Mouse (Mus musculus) bone marrow macrophage, adult 2 months (primary cell): ENCODE results near the gene Gm7138.
"Not testable (repeated sequence)": the region's sequence is repeated elsewhere in the genome, so short reads cannot be mapped to it uniquely, and the experiment has no call there.

ENCODE experiments used
- CTCF ChIP-seq: IDR thresholded peaks from 2 replicates; pipeline ENCODE4 v1.5.1; 2012; ENCODE audit warnings: low read depth, mild to moderate bottlenecking, low read length, moderate library complexity
- POLR2A ChIP-seq: IDR thresholded peaks from 2 replicates; pipeline ENCODE4 v1.6.1; 2012; ENCODE audit warnings: mild to moderate bottlenecking, low read depth, low read length, borderline replicate concordance

- not testable (repeated sequence) for TF ChIP-seq CTCF, POLR2A
Measured at GRCm38 (mm10) chr10:77771225-77771624, 5.5 kb downstream of the Gm7138 start, which contains the start of gene Gm3238.
